Mouse (Mus musculus) R1 (cell line): Measurements from ENCODE around the gene Rps6kb2.
A peak's percentile ranks its signal among the peaks of the same experiment; 100 is the strongest.
"Not testable (repeated sequence)": the region's sequence is repeated elsewhere in the genome, so short reads cannot be mapped to it uniquely, and the experiment has no call there.

ENCODE experiments used
- DNase-seq: peaks from one replicate; pipeline ENCODE4 v3.0.0-alpha.2; 2018; ENCODE audit warnings: low read depth, low spot score

Gene Rps6kb2

DNA sequence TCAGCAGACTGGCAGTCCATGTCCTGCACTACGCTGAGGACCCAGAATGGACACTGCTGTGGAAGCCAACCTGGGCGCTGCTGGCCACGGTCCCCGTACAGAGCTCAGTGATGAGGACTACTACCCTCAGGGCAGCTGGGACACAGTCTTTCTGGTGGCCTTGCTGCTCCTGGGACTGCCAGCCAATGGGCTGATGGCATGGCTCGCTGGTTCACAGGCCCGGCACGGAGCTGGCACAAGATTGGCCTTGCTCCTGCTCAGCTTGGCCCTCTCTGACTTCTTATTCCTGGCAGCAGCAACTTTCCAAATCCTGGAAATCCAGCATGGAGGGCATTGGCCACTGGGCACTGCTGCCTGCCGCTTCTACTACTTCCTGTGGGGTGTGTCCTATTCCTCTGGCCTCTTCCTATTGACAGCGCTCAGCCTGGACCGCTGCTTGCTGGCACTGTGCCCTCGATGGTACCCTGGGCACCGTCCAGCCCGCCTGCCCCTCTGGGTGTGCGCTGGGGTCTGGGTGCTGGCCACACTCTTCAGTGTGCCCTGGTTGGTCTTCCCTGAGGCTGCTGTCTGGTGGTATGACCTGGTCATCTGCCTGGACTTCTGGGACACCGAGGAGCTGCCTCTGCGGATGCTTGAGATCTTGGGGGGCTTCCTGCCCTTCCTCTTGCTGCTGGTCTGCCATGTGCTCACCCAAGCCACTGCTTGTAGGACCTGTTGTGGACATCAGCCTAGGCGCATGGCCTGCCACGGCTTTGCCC lies 20.6 kb downstream of the Rps6kb2 start:
- no peak for DNase-seq

DNA sequence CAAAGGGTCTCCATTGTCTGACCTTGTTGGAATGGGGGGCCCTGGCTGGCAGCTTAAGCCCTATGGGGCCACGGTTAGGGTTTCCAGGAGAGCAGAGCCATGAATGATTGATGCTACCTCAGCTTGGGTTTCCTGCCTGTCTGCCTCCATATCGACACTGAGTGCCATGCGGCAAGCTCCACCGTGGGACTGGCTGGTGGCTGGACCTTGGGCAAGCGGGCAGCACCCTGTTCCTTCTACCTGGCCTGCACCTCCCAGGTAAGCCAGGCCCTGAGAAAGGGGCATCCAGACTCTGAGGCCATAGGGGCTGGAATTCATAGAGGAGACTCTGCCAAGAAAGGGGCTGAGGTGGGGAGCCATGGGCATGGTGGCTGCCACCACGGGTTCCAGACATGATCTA lies 23.0 kb downstream of the Rps6kb2 start:
- no peak for DNase-seq

GRCm38 (mm10) chr19:4139446-4139845 lies 23.7 kb downstream of the Rps6kb2 start, which contains the start of gene Gpr152:
TSS of gene Gpr152 (plus strand) at chr19:4139787.
- DNase-seq = peak; percentile 19

- DNase-seq = no peak
These were observed 25.2 kb downstream of the Rps6kb2 start for GRCm38 (mm10) chr19:4137913-4138312.

GRCm38 (mm10) chr19:4136463-4136862 lies 26.7 kb downstream of the Rps6kb2 start:
- peak; percentile 60 for DNase-seq

- DNase-seq = peak; percentile 56
These were observed 27.2 kb downstream of the Rps6kb2 start for GRCm38 (mm10) chr19:4135963-4136345.

DNA sequence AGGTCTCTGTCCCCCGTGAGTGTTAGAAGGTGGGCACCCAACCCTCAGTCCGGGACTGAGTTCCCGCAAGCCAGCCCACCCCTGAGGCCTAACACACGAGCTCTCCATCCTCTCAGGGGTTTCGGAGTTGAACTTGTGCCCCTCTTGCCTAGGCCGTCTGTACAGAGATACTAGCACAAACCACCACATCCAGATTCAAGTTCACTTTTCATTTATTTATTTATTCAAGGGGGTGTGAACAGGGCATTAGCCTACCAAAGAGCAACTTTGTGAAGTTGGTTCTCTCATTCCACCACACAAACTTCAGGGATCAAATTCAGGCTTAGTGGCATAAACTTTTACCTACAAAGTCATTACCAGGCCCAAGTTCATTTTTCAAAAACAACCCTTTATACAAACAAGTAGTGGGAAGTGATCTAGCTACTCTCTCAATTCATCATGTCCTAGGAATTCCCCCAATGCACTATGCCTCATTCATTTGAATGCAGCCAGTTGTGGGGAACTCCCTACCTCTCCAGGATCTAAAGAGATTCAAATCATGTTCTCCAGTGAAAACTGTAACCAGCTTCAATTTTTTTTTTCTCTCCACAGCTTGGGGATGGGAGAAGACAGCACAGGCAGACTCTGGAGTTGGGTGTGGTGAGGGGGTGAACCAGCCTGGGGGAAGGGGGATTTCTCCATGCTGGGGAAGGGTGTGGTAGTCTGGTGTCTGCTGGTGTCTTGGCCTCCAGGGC lies 27.8 kb downstream of the Rps6kb2 start:
- peak; percentile 53 for DNase-seq

DNA sequence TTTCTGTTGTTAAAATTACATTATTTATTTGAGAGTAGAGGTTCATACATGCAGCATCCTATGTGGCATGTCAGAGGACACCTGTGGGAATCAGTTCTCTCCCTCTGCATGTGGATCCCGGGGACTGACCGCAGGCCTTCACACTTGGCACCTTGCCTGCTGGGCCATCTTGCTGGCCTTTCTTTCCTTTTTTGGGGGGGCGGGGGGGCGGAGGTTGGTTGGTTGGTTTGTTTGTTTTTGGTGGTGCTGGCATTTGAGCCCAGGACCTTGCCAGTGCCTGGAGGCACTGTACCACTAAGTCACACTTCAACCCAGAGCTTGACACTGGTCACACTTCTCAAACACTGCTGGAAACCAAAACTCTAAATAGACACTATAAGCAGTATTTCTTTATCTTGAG lies 28.8 kb downstream of the Rps6kb2 start:
- no peak for DNase-seq

DNA sequence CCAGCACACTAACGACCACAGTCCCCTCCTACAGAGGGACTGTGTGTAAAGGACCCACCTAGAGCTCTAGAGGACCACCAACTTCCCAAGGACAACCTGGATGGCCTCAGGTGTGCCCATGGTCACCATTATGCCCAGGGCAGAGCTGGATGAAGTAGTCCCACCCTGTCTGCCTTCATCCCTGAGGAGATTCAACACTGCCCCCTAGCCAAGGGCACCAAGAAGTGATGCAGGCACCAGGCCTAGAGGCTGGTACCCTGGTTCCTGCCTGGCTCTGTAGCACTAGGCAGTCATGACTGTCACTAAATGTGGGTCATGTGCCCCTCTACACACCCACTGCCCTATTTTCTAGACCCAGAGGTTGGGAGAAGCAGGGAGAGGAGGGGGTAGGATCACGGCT lies 31.4 kb downstream of the Rps6kb2 start:
- DNase-seq = no peak

GRCm38 (mm10) chr19:4131075-4131474 lies 32.1 kb downstream of the Rps6kb2 start:
- DNase-seq = no peak

DNA sequence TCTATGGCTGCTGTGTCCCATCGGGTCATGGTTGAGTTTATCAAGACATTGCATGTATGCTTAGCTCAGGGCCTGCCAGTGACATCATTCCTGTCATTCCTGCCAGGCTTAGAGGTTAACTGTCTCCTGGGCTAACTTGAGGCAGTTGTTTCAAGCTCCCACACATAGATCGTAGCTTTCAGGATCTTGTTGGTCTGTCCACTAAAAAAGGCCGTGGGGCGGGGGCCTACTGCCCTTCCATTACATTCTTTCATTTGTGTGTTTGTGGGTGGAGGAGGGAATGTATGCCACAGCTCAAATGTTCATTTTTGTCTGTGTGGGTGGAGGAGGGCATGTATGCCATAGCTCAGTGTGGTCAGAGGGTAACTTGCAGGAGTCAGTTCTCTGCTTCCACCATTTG lies 33.0 kb downstream of the Rps6kb2 start:
- no peak for DNase-seq

- no peak for DNase-seq
These were observed 33.7 kb downstream of the Rps6kb2 start for GRCm38 (mm10) chr19:4129462-4129861.

DNA sequence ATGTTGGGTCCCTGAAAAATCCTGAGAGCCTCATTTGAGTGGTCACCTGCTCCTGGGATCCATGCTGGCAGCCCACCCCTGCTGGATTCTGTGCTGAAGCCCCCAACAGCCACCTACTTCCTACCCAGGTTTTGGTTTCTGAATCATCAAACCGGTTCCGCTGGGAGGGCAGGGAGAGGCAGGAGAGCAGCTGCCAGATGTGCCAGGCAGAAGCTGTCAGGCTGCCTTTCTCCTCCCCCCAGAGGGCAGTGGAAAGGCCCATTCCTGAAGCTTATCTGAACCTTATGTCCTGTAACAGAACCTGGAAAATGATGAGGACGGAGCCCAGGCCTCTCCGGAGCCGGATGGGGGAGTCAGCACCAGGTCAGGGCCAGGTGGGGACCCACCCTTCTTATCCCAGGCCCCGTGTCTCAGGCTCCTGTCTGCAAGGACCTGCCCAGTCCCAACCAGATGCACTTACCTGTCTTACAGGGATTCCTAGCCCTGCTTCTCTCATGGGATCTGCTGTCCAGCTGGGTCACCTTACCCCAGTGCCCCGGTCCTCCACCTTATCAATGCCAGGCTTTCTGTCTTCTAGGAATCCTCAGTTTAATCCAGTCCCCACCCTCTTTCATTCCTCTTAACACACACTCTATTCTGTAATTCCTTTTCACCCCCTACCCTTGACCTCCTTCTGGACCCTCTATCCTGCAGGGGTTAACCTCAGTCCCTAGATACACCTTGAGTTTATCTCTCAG lies 36.2 kb downstream of the Rps6kb2 start:
- no peak for DNase-seq

DNA sequence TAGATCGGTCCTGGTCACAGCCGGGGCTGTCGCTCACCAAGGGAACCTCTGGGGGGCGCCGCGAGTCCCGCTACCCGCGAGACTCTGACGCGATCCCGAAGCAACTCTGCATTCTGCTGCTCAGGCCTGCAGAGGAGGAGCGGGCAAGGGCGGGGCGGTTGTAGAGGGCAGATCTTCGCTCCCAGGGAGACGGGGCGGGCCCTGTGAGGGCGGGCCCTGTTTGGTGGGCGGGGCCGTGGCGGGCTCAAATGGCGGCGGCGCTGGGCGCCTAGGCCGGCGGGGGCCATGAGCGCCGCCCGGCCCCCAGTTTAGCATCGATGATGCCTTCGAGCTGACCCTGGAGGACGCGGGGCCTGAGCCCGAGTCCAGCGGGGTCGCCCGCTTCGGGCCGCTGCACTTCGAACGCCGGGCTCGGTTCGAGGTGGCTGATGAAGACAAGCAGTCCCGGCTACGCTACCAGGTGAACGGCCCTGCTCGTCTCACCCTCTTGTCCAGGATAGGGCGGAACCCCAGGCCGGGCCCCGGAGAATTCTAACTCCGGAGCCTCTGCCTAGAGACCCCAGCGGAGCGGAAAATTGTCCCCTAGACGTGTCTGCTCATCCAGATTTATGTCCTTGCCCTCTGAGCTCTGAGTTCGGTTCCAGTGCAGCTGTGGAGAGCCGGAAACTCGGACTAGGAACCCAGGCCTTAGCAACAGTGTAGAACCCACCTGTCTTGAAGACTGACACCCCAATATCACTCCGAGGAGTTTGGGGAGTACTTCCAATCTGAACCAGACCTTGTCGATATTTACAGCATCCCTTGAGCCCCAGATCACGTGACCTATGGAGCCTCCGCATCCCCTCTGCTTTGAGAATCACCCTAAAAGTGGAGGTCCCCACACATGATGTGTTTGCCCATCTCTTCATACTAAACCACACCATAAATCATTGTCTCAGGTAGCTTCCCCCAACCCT lies 37.1 kb downstream of the Rps6kb2 start, which contains the start of gene Aip:
Aip (minus strand) TSS at position 118 of the 956 bp plus-strand sequence.
- peak; percentile 98 for DNase-seq

GRCm38 (mm10) chr19:4125268-4125667 lies 37.9 kb downstream of the Rps6kb2 start:
- DNase-seq = not testable (repeated sequence)

DNA sequence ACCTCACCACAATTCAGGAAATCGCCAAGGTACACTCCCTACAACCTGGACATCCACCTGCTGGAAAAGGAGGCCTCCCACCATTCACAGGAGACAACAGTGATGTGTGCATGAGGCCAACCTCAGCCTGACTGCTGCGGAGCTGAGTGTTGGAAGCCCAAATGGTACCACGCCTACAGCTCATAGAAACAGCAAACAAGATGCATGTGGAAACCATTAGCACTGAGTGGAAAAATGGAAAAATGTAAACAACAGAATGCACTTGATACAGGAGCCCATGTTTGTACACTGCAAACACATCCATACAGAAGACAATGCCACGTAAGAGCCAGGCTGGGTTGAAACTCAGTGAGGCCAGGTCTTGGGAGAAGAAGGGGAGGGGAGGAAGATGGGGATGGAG lies 38.7 kb downstream of the Rps6kb2 start:
- DNase-seq = no peak

GRCm38 (mm10) chr19:4122411-4123370 lies 40.5 kb downstream of the Rps6kb2 start:
- DNase-seq = no peak

- not testable (repeated sequence) for DNase-seq
These were observed 41.3 kb downstream of the Rps6kb2 start for GRCm38 (mm10) chr19:4121896-4122295.

- DNase-seq = peak; percentile 99
These were observed 41.9 kb downstream of the Rps6kb2 start for GRCm38 (mm10) chr19:4121097-4121805.
